Mouse (Mus musculus): ENCODE measurements at regions not wholly inside any gene's neighbourhood (a gene's known extent, or its start where the extent isn't known, plus 50 kb on each side); places are given as distances from the start of the nearest gene placed in this dataset.

DNA sequence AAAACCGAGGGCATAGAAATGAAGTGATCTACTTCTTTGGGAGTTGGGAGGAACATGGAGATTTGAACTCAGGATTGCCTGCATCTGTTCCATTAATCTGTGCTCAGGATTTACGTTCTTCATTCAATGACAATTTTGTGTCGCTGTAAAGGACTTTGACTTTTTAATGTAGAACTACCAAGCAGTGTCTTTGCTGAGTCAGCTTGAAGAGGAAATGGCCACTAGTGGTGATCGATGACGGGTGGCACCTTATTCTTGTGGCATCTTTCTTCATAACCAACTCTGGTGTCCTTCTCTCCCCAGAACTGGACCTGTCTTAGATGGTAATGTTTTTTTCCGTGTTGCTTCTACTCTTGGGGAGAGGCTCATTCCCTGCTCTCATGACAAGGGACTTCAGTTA, 137.0 kb downstream of the Sec16b start:
- TF ChIP-seq GATA2 (IDR thresholded peaks at IDR 0.05; ENCODE audit: borderline replicate concordance, low read depth, low read length) (no peak), TAL1 (conservative IDR thresholded peaks at IDR 0.05; ENCODE audit: low read depth, low read length) (no peak), CTCF (IDR thresholded peaks at IDR 0.05; ENCODE audit: low read depth, low read length) (no peak)
